In genomic region chr14:87140963-87141486, GRCm38 (mm10) we compare ENCODE assay signal across 7 mouse cellular contexts. TPM values are rescaled to one million over a fixed set of nuclear protein-coding genes. Genes with fewer than 3 reads are reported as not detected.
DNase-seq lines count a peak whose midpoint lies in the region; ATAC-seq lines count a peak whose summit lies in the region.

Gene Diaph3, minus strand, starts transcription at chr14:87141235.

- peak; percentile 96 for DNase-seq in adrenal gland, adult 2 months
- DNase-seq in embryo, embryonic 11.5 days (ENCODE audit: low read depth, low spot score), result peak; percentile 94
- peak; percentile 91 to 94 for DNase-seq in gastrocnemius, postnatal 36 days
- peak; percentile 96 to 97 for DNase-seq in left cerebral cortex, postnatal 25 days (ENCODE audit: low spot score in 2 of 2)
- peak; percentile 98 for DNase-seq in midbrain, embryonic 10.5 days (ENCODE audit: low spot score)
- peak; percentile 99 for DNase-seq in right cerebral cortex, postnatal 4 days

- ATAC-seq in intestine, embryonic 15.5 days, result peak; percentile 100

- no peaks in the 10 kb centered on the region for H3K36me3 ChIP-seq in intestine, embryonic 15.5 days
- peaks cover 16% of the 10 kb centered on the region for H3K36me3 ChIP-seq in midbrain, embryonic 10.5 days

- no peaks in the 10 kb centered on the region for H3K9me3 ChIP-seq in intestine, embryonic 15.5 days
- no peaks in the 10 kb centered on the region for H3K9me3 ChIP-seq in midbrain, embryonic 10.5 days (replicated peaks)

- under 1% methylated on average over 43 of the region's 43 CpGs for WGBS in intestine, embryonic 15.5 days
- under 1% methylated on average over 43 of the region's 43 CpGs for WGBS in midbrain, embryonic 10.5 days

- H3K4me2 ChIP-seq in intestine, embryonic 15.5 days (replicated peaks), result peak within 1 kb of the TSS; percentile 78

- H3K9ac ChIP-seq in intestine, embryonic 15.5 days, result peak within 1 kb of the TSS; percentile 61

- H3K27ac ChIP-seq in intestine, embryonic 15.5 days, result 0 out of 2 replicates have a peak within 1 kb of the TSS, but pooled peaks have one; percentile 8
- H3K27ac ChIP-seq in midbrain, embryonic 10.5 days (replicated peaks), result peak within 1 kb of the TSS; percentile 89

- H3K27me3 ChIP-seq in intestine, embryonic 15.5 days (replicated peaks), result no peaks in the 10 kb centered on the region
- H3K27me3 ChIP-seq in midbrain, embryonic 10.5 days (ENCODE audit: low read depth, poor library complexity, severe bottlenecking), result no peaks in the 10 kb centered on the region

- intact Hi-C loops in gastrocnemius, postnatal 36 days (cut with DNase I), result no loop called here
- intact Hi-C loops in left cerebral cortex, postnatal 25 days (cut with DNase I), result no loop called here

- H3K4me3 ChIP-seq in intestine, embryonic 15.5 days (replicated peaks), result peak within 1 kb of the TSS; percentile 68
- peak within 1 kb of the TSS; percentile 83 for H3K4me3 ChIP-seq in midbrain, embryonic 10.5 days

- no peaks in the 10 kb centered on the region for H3K4me1 ChIP-seq in intestine, embryonic 15.5 days (replicated peaks)
- peaks cover 16% of the 10 kb centered on the region for H3K4me1 ChIP-seq in midbrain, embryonic 10.5 days

RNA-seq across cellular contexts. Expression of gene Diaph3, which starts in this region (rescaled TPM):
- 1 to 10 TPM; 1.6 to 2.4 TPM for total RNA-seq in adrenal gland, adult 2 months (2021)
- 0.04 TPM in 2 replicates for polyA plus RNA-seq in adrenal gland, adult 2 months (2012; rRNA removed)
- total RNA-seq in gastrocnemius, postnatal 36 days (2021), result under 1 TPM; 0.72 to 0.74 TPM
- 9.0 and 10.2 TPM in 2 replicates for polyA plus RNA-seq in intestine, embryonic 15.5 days (2015; fragmentation: Nextera tagmentation; extraction: Ambion mirVana)
- total RNA-seq in left cerebral cortex, postnatal 25 days (2021), result 1 to 10 TPM; 5.0 to 5.1 TPM
- polyA plus RNA-seq in midbrain, embryonic 10.5 days (2016; fragmentation: Nextera tagmentation; extraction: Ambion mirVana), result 10.5 and 12.1 TPM in 2 replicates

Comparison
In these comparisons a context has a peak if more than half of its experiments do, and no peak if none do; other contexts are left out.
1. Peak in every context shown above with its lines: DNase-seq, ATAC-seq, H3K4me3 ChIP-seq and H3K27ac ChIP-seq.
2. Peak in DNase-seq in gastrocnemius, postnatal 36 days; RNA of the gene not detected or under 1 TPM.